Mouse (Mus musculus) embryonic facial prominence, embryonic 15.5 days (tissue): ENCODE measurements around the gene Wfdc15a. TPM values are rescaled to one million over a fixed set of nuclear protein-coding genes. Genes with fewer than 3 reads are reported as not detected.
"Not testable (repeated sequence)": the region's sequence is repeated elsewhere in the genome, so short reads cannot be mapped to it uniquely, and the experiment has no call there.

Source experiments
- ATAC-seq: fragments of 200-750 bp; cut with Nextera tagmentation; 2 replicates; pipeline ENCODE4 v1.8.0; 2017; ENCODE audit warnings: low read depth, moderate TSS enrichment; ENCODE audit not compliant: insufficient number of reproducible peaks, low FRiP score, low TSS enrichment
- H3K27ac ChIP-seq: fragments of 300-500 bp; sonication (generic); replicated peaks from 2 replicates; pipeline ENCODE4 v1.5.1; 2015; ENCODE audit warnings: mild to moderate bottlenecking, inconsistent platforms
- H3K27me3 ChIP-seq: fragments of 300-500 bp; sonication (generic); 2 replicates; pipeline ENCODE4 v1.6.1; 2015; ENCODE audit warnings: inconsistent platforms
- H3K36me3 ChIP-seq: fragments of 300-500 bp; sonication (generic); 2 replicates; pipeline ENCODE4 v1.6.1; 2015; ENCODE audit warnings: mild to moderate bottlenecking, inconsistent platforms
- H3K4me1 ChIP-seq: fragments of 300-500 bp; sonication (generic); 2 replicates; pipeline ENCODE4 v1.6.1; 2015; ENCODE audit warnings: inconsistent platforms
- H3K4me2 ChIP-seq: fragments of 300-500 bp; sonication (generic); replicated peaks from 2 replicates; pipeline ENCODE4 v1.6.1; 2015; ENCODE audit warnings: mild to moderate bottlenecking, inconsistent platforms
- H3K4me3 ChIP-seq: fragments of 300-500 bp; sonication (generic); replicated peaks from 2 replicates; pipeline ENCODE4 v1.5.1; 2015; ENCODE audit warnings: mild to moderate bottlenecking, inconsistent platforms
- H3K9ac ChIP-seq: fragments of 300-500 bp; sonication (generic); 2 replicates; pipeline ENCODE4 v1.6.1; 2015; ENCODE audit warnings: inconsistent platforms
- H3K9me3 ChIP-seq: fragments of 300-500 bp; sonication (generic); replicated peaks from 2 replicates; pipeline ENCODE4 v1.6.1; 2016; ENCODE audit warnings: inconsistent platforms
- WGBS: fragments of 180-500 bp; shearing (Covaris S2); methylation state at CpG from one replicate; pipeline ENCODE4 v1.1.7; 2015; 5-methylcytosine and 5-hydroxymethylcytosine counted together
- polyA plus RNA-seq: library from polyadenylated mRNA; unstranded; fragments of >200 nt; fragmentation: Nextera tagmentation; extraction: Ambion mirVana; gene quantifications from 2 replicates; pipeline ENCODE4 v1.2.1, GENCODE M21; 2015

Wfdc15a gene
- polyA plus RNA-seq, result not detected in 2 replicates

GRCm38 (mm10) chr2:164199626-164200327 lies at the start of gene Wfdc15a:
TSS of gene Wfdc15a (minus strand) at chr2:164200130.
- Histone ChIP-seq H3K4me1 (no peaks in the 10 kb centered on the region), H3K36me3 (no peaks in the 10 kb centered on the region), H3K27ac (no peak within 1 kb of the TSS), H3K9ac (no peak within 1 kb of the TSS), H3K4me2 (no peak within 1 kb of the TSS), H3K4me3 (no peak within 1 kb of the TSS), H3K9me3 (no peaks in the 10 kb centered on the region), H3K27me3 (no peaks in the 10 kb centered on the region)
- 72% methylated on average over 20 of the region's 20 CpGs for WGBS
- no peak for ATAC-seq

GRCm38 (mm10) chr2:164238366-164238765 lies 38.4 kb upstream of the Wfdc15a start, which contains the start of gene Svs2:
TSS of gene Svs2 (minus strand) at chr2:164238466.
- 77% methylated on average over 3 of the region's 3 CpGs for WGBS
- Histone ChIP-seq H3K4me1 (no peaks in the 10 kb centered on the region), H3K27ac (no peak within 1 kb of the TSS), H3K36me3 (no peaks in the 10 kb centered on the region), H3K4me3 (no peak within 1 kb of the TSS), H3K27me3 (no peaks in the 10 kb centered on the region), H3K4me2 (no peak within 1 kb of the TSS), H3K9me3 (no peaks in the 10 kb centered on the region), H3K9ac (no peak within 1 kb of the TSS)
- no peak for ATAC-seq

GRCm38 (mm10) chr2:164232671-164233070 lies 32.7 kb upstream of the Wfdc15a start:
- Histone ChIP-seq H3K4me1 (no peaks in the 10 kb centered on the region), H3K27ac (no peak overlapping the region), H3K9ac (no peak overlapping the region), H3K4me2 (no peak overlapping the region), H3K9me3 (no peaks in the 10 kb centered on the region), H3K27me3 (no peaks in the 10 kb centered on the region), H3K36me3 (no peaks in the 10 kb centered on the region), H3K4me3 (no peak overlapping the region)
- 86% methylated on average over 8 of the region's 8 CpGs for WGBS
- ATAC-seq, result no peak

GRCm38 (mm10) chr2:164228361-164229070 lies 28.6 kb upstream of the Wfdc15a start:
- 83% methylated on average over 8 of the region's 8 CpGs for WGBS

GRCm38 (mm10) chr2:164221522-164221921 lies 21.6 kb upstream of the Wfdc15a start, which contains the start of gene Wfdc15b:
TSS of gene Wfdc15b (minus strand) at chr2:164221660.
- Histone ChIP-seq H3K4me1 (no peaks in the 10 kb centered on the region), H3K27me3 (no peaks in the 10 kb centered on the region), H3K9me3 (no peaks in the 10 kb centered on the region), H3K27ac (no peak within 1 kb of the TSS), H3K36me3 (no peaks in the 10 kb centered on the region), H3K9ac (no peak within 1 kb of the TSS), H3K4me2 (no peak within 1 kb of the TSS), H3K4me3 (no peak within 1 kb of the TSS)
- ATAC-seq, result no peak
- 69% methylated on average over 11 of the region's 11 CpGs for WGBS

More at GRCm38 (mm10) chr2:164228361-164229070, 28.6 kb upstream of the Wfdc15a start:
- Histone ChIP-seq H3K36me3 (no peaks in the 10 kb centered on the region), H3K4me2 (no peak overlapping the region), H3K27ac (no peak overlapping the region), H3K4me1 (no peaks in the 10 kb centered on the region), H3K27me3 (no peaks in the 10 kb centered on the region), H3K9ac (no peak overlapping the region), H3K9me3 (no peaks in the 10 kb centered on the region), H3K4me3 (no peak overlapping the region)
- no peak for ATAC-seq

GRCm38 (mm10) chr2:164219295-164219694 lies 19.4 kb upstream of the Wfdc15a start:
- no peak overlapping the region for H3K4me2 ChIP-seq
- H3K27me3 ChIP-seq, result no peaks in the 10 kb centered on the region
- H3K9me3 ChIP-seq, result no peaks in the 10 kb centered on the region
- no peak overlapping the region for H3K4me3 ChIP-seq
- H3K36me3 ChIP-seq, result no peaks in the 10 kb centered on the region
- H3K27ac ChIP-seq, result no peak overlapping the region
- H3K9ac ChIP-seq, result no peak overlapping the region
- H3K4me1 ChIP-seq, result no peaks in the 10 kb centered on the region
- no peak for ATAC-seq
- 82% methylated on average over 9 of the region's 9 CpGs for WGBS

GRCm38 (mm10) chr2:164212711-164213110 lies 12.8 kb upstream of the Wfdc15a start:
- no peak for ATAC-seq
- Histone ChIP-seq H3K27me3 (no peaks in the 10 kb centered on the region), H3K4me2 (no peak overlapping the region), H3K36me3 (no peaks in the 10 kb centered on the region), H3K4me1 (no peaks in the 10 kb centered on the region), H3K27ac (no peak overlapping the region), H3K9ac (no peak overlapping the region), H3K4me3 (no peak overlapping the region), H3K9me3 (no peaks in the 10 kb centered on the region)
- 83% methylated on average over 5 of the region's 5 CpGs for WGBS

GRCm38 (mm10) chr2:164210892-164211291 lies 11.0 kb upstream of the Wfdc15a start:
- 91% methylated on average over 4 of the region's 4 CpGs for WGBS

GRCm38 (mm10) chr2:164206676-164207075 lies 6.7 kb upstream of the Wfdc15a start:
- no peak for ATAC-seq
- WGBS, result 70% methylated on average over 4 of the region's 4 CpGs
- no peak overlapping the region for H3K27ac ChIP-seq
- H3K36me3 ChIP-seq, result no peaks in the 10 kb centered on the region
- H3K27me3 ChIP-seq, result no peaks in the 10 kb centered on the region
- H3K4me2 ChIP-seq, result no peak overlapping the region
- H3K4me1 ChIP-seq, result no peaks in the 10 kb centered on the region
- H3K4me3 ChIP-seq, result no peak overlapping the region
- H3K9me3 ChIP-seq, result no peaks in the 10 kb centered on the region
- H3K9ac ChIP-seq, result no peak overlapping the region

More at GRCm38 (mm10) chr2:164210892-164211291, 11.0 kb upstream of the Wfdc15a start:
- ATAC-seq, result no peak
- no peak overlapping the region for H3K9ac ChIP-seq
- no peaks in the 10 kb centered on the region for H3K9me3 ChIP-seq
- no peak overlapping the region for H3K4me3 ChIP-seq
- H3K4me1 ChIP-seq, result no peaks in the 10 kb centered on the region
- H3K36me3 ChIP-seq, result no peaks in the 10 kb centered on the region
- H3K27ac ChIP-seq, result no peak overlapping the region
- H3K27me3 ChIP-seq, result no peaks in the 10 kb centered on the region
- no peak overlapping the region for H3K4me2 ChIP-seq

GRCm38 (mm10) chr2:164206011-164206410 lies 6.1 kb upstream of the Wfdc15a start:
- not testable (repeated sequence) for H3K4me1 ChIP-seq, H3K36me3 ChIP-seq, H3K9ac ChIP-seq, H3K4me3 ChIP-seq, ATAC-seq, H3K4me2 ChIP-seq, H3K9me3 ChIP-seq, H3K27me3 ChIP-seq, H3K27ac ChIP-seq
- WGBS, result 89% methylated on average over 10 of the region's 10 CpGs

GRCm38 (mm10) chr2:164196700-164196990 lies 3.3 kb downstream of the Wfdc15a start:
- Histone ChIP-seq H3K27ac (no peak overlapping the region), H3K9ac (no peak overlapping the region), H3K36me3 (no peaks in the 10 kb centered on the region), H3K4me1 (no peaks in the 10 kb centered on the region), H3K9me3 (no peaks in the 10 kb centered on the region), H3K4me3 (no peak overlapping the region), H3K4me2 (no peak overlapping the region), H3K27me3 (no peaks in the 10 kb centered on the region)
- ATAC-seq, result no peak
- WGBS, result 76% methylated on average over 5 of the region's 5 CpGs
